Mouse (Mus musculus): ENCODE measurements at regions not wholly inside any gene's neighbourhood (a gene's known extent, or its start where the extent isn't known, plus 50 kb on each side); places are given as distances from the start of the nearest gene placed in this dataset.
A peak's percentile ranks its signal among the peaks of the same experiment; 100 is the strongest.
"Not testable (repeated sequence)": the region's sequence is repeated elsewhere in the genome, so short reads cannot be mapped to it uniquely, and the experiment has no call there.

DNA sequence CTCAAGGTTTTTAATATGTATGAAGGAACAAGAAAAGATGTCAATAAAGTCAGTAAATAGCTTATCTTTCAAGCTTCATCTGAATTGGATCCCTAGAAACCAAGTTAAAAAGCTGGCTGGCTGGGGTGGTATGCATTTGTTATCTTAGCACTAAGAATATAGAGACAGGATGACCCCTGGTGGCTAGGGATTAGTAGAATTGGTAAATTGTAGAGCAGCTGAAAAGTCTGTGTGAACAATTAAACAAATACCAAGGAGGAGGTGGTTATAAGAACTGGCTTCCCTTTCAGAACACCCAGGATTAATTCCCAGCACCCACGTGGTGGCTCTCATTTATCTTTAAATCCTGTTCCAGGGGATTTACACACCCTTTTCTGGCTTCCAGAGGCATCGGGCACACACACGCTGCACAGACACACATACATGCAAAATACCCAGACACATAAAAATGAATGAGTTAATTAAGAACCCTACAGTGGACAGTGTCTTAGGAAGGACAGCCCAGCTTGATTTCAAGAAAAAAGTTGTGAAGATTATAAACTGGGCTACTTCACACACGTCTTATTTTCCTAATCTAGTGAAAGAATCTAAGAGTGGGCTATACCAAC lies 170.5 kb downstream of the Pdzph1 start:
- DNase-seq (ENCODE audit: low spot score in 2 of 2): peak; percentile 3 to 26

GRCm38 (mm10) chr17:58819339-58819738 lies 171.8 kb downstream of the Pdzph1 start:
- no peak for DNase-seq (ENCODE audit: low spot score in 2 of 2)

GRCm38 (mm10) chr17:58775451-58775850 lies 215.7 kb downstream of the Pdzph1 start:
- DNase-seq (ENCODE audit: low spot score in 2 of 2): not testable (repeated sequence)

- DNase-seq (ENCODE audit: low spot score in 2 of 2): no peak
Measured at GRCm38 (mm10) chr17:58773595-58773994, 217.6 kb downstream of the Pdzph1 start.

- DNase-seq (ENCODE audit: low spot score in 2 of 2): no peak
Measured at GRCm38 (mm10) chr17:58765141-58765540, 226.0 kb downstream of the Pdzph1 start.

DNA sequence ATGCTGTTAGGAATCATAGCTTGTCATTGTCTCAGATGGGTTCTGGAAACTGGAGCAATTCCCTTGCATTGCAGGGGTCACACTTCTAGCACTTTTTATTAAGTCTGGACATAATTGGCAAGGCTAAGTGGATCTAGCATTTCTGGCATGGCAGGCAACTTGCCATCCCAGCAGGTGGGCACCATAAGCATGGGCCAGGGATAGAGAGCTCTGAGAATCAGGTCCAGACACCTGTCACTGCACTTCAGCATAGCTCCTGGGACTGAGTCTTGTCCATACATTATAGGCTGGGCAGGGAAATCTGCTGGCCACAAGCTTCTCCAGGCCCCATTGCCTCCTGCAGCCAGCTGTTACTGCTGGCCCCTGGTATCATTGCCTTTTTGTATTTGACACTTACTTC lies 242.2 kb downstream of the Pdzph1 start:
- DNase-seq (ENCODE audit: low spot score in 2 of 2): no peak

- peak in 1 of 2 experiments; percentile 19 for DNase-seq (ENCODE audit: low spot score in 2 of 2)
Measured at GRCm38 (mm10) chr17:58748264-58748663, 242.9 kb downstream of the Pdzph1 start.

DNA sequence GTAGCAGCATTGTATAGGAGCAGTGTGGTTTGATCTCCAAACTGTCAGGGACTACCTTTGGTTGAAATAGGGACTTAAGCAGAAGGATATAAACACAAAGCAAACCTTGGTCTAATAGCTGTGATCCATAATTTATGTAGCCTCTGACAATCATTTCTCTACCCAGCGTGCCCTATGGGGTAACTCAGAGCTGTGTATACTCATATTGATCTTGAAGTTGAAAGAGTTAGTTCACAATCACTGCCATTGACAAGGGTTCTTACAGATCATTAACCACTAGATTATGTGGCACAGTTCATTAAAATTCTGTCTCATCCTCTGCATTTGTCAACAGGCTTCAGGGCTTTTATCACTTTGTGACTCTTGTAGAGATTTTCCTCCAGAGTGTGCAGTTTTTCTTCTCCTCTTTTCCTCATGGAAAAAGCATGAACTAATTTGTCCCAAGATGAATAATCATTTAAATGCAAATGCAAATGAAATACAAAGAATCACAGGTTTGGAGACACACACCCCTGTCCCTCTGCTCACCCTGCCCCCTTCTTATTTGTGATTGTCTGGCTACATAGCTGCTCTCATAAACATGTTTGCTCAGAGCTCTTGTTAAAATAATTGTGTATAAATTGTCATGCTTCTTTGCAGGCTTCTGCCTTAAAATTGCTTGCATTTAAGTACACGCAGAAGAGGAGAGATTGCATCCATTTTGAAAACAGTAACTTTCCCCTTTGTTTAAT lies 280.3 kb downstream of the Pdzph1 start:
- no peak for DNase-seq (ENCODE audit: low spot score in 2 of 2)

GRCm38 (mm10) chr17:58690211-58690610 lies 301.0 kb downstream of the Pdzph1 start:
- DNase-seq (ENCODE audit: low spot score in 2 of 2): no peak

GRCm38 (mm10) chr17:58672291-58672690 lies 318.9 kb downstream of the Pdzph1 start:
- DNase-seq (ENCODE audit: low spot score in 2 of 2): peak; percentile 7 to 67

- DNase-seq (ENCODE audit: low spot score in 2 of 2): no peak
Measured at GRCm38 (mm10) chr17:58668036-58668435, 323.1 kb downstream of the Pdzph1 start.

GRCm38 (mm10) chr17:58643793-58644192 lies 347.4 kb downstream of the Pdzph1 start:
- DNase-seq (ENCODE audit: low spot score in 2 of 2): no peak

DNA sequence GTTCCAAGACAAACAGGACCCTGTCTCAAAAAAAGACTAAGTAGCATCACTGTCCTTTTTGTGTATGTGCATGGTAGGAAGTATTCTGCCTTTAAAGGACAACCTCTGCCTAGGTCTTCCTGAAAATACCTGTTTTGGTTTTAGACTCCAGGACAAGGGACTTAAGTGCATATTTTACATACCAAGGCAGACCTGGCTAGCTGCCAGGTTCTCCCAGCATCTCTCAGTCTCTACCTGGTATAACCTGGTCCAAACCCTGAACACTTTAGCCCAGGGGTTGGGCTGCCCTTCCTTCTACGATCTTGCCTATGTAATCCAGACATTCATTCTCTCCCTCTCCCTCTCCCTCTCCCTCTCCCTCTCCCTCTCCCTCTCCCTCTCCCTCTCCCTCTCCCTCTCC lies 348.9 kb downstream of the Pdzph1 start:
- no peak for DNase-seq (ENCODE audit: low spot score in 2 of 2)

DNA sequence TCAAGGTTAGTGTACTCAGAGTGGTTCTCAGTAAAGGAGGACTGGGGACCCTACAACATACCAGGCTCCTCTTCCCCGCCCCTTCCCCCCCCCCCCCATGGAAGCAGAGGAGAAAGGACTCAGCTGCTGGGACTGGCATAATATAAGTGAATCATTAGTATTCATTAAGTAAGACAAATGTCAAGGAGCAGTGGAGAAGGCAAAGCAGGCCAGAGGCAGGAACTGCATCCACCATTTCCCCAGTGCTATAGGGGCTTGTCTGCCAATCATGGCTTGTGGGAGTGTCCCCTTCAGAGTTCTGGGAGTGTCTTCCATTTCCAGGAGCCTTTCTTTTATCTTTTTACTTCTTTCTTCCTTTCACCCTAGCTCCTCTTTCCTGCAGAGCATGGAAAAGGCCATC lies 392.3 kb downstream of the Pdzph1 start:
- DNase-seq (ENCODE audit: low spot score in 2 of 2): no peak

GRCm38 (mm10) chr17:58596661-58597060 lies 394.5 kb downstream of the Pdzph1 start:
- no peak for DNase-seq (ENCODE audit: low spot score in 2 of 2)

GRCm38 (mm10) chr17:58587946-58588345 lies 403.2 kb downstream of the Pdzph1 start:
- DNase-seq (ENCODE audit: low spot score in 2 of 2): peak in 1 of 2 experiments; percentile 16

DNA sequence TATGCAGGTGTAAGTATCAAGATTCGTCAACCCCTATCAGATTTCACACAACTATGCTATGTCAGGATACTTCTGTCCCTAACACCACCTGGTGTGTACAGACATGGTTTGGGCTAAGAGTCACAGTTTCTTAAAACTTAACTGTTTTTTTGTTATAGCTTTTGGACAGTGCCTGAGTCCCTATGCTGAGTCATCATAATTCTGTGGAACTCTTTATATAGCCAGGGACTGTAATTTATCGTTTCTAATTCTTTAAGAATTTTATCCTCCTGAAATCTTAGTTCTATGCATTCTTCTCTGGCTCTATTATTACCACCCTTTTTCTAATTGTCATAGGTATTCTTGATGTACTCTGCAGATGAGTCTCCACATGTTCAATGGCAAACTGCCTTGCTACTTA lies 418.3 kb downstream of the Pdzph1 start:
- no peak for DNase-seq (ENCODE audit: low spot score in 2 of 2)

Measured in frontal cortex, postnatal 36 days (tissue).